Mouse (Mus musculus): ENCODE measurements at regions not wholly inside any gene's neighbourhood (a gene's known extent, or its start where the extent isn't known, plus 50 kb on each side); places are given as distances from the start of the nearest gene placed in this dataset.
"Not testable (repeated sequence)": the region's sequence is repeated elsewhere in the genome, so short reads cannot be mapped to it uniquely, and the experiment has no call there.

DNA sequence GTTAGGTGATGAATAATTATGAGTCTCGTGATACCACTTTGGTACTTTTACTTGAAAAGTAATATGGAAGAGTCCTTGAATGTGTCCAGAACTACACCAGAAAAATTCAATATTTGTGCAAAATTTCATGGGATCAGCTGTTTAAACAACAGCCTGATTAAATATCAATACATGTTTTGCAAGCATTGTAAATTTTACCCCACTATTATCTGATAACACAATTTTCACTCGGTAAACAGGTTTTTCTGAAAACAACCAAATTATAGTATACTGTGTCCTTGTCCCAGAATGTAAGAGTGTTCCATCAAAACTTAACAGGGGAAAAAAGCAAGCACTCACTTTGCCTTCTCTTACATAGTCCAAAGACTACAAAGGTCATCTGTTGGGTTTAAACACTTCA, 343.1 kb upstream of the Fign start:
- DNase-seq, result no peak

DNA sequence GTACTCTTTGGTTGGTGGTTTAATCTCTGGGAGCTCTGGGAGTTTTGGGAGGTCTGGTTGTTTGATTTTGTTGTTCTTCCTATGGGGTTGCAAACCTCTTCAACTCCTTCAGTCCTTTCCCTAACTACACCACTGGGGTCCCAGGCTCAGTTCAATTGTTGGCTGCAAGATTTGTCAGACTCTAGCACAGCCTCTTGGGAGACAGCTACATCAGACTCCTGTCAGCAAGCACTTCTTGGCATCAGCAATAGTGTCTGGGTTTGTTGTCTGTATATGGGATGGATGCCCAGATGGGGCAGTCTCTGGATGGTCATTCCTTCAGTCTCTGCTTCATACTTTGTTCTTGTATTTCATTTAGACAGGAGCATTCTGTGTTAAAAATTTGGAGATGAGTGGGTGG, 319.3 kb upstream of the Fign start:
- not testable (repeated sequence) for DNase-seq

DNA sequence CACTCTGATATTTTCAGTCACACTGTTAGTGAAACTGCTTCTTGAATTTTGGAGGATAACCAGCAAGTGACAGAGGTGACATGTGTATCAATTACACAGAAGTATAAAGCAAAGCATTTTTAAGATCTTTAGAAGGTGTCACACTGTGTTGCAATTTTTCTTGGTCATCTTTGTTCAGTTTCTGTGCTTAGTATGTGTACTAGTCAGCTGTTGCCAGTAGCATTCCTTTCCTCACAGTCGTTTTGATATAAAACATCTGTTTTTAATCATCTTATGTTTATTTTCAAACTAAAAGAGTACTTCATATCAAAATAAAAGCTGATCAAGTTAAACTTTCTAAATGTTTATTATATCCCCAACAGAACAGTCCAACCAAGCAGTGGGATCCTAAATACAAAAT, 316.0 kb upstream of the Fign start:
- DNase-seq, result no peak

DNA sequence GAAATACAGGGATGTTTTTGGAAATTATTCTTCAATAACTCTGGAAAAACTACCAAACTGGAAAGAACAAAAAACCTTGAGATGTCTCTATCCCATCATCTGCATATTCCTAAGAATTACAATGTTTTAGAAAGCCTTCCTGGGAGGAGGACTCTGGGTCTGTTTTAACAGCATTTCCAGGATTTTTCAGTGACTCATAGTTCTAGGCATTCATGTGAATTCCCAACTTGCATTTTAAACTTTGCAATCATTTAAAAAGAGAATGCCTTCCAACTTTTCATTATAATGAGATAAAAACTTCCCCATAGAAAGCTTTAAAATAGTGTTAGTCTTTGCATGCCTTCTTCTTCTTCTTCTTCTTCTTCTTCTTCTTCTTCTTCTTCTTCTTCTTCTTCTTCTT, 315.4 kb upstream of the Fign start:
- no peak for DNase-seq

DNA sequence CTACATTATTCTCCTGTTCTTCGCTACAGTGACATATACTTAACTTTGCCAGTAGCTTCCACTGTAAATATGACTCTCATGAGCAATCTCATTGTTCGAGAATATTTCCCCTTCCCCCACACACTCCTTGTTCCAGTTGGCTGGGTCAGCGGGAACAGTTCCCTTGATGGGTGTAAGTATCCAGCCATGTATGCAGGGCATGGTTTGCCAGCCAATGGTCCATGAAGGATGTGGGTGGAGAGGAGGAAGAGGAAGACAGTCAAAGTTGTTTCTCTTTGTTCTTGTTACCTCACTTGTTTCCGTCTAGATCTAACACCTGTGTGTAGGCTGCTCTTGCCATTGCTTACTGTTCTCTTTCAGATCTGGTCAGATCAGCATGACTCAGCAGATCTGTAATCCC, 298.1 kb upstream of the Fign start:
- DNase-seq, result no peak

DNA sequence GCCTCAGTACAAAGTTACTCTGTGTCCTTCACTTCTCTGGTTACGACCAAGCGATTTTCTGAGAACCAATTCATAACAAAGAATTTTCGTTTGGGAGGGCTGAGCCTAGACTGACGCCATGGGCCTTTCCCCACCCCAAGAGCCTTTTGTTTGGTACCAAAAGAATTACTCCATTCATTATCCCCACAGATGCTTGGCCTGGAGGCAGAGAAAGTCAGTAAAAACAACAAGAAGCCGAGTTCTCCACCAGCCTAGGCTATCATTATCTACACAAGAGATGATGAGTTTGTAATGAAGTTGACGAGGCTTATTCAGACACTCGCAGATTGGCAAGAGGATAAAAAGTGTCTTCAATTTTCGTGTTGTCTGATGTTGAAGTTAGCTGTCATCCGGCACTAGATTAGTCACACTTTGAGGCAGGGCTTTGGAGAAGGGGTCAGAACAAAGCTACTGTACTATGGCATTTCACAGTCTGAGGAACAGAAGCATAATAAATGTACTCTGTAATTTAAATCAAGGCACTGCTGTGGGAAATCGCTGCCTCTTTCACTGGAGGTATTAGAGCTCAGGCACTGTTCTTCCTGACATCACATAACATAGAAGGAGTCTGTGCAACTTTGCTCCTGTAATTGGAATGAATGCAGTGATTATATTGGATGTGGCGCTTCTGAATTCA, 296.9 kb upstream of the Fign start:
- DNase-seq, result peak; percentile 6

DNA sequence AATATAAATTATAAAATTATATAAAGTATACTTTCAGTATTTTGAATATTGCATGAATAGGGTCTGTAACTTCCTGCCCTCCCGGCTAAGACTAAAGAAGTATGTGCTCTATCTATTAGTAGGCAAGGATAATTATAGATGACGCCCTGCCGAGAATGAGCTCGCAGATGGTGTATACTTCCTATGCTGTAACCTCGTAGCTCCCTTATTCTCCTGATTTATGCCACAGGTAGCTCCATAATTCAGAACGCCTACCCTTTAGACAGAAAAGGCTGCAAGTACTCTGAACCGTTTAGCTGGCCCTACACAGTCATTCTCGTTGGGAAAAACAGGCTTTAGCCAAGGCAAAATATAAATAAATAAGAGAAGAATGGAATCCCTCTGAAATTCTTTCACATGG, 296.4 kb upstream of the Fign start:
- no peak for DNase-seq

DNA sequence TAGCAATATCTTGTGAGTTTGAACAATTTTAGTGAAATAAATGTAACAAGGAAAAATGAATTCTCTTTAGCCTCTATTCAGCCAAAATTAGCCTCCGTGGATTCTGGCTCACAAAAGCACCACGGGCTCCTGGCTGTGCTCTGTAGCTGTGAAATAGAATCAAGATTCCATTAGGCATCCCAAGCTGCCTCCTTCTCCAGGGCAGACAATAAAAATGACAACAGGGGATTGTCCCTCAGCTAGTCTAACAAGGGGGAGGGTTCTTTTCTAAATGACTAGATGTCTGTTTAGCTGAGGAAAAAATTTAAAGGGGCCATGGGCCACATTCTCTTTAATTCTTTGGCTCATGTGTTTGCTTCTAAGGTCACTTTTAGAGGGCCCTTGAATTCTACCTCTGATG, 272.0 kb upstream of the Fign start:
- no peak for DNase-seq

DNA sequence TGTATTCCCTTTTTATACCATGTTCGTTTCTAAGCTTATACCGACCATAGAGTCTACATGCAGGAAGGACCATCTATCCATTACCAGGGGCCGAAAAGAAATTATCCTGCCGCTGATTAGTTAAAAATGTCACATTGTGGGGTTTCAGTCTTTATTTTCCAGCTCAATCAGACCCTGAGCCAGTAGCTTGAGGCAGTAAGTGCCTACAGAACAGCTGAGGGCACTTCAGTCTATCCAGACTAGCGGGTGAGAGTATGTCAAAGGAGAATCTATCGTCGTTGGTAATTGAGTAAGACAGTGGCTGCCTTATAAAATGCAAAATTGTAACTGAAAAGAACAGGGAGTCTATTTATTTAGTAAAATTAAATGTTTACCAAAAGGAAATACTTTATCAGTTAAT, 269.4 kb upstream of the Fign start:
- DNase-seq, result no peak

DNA sequence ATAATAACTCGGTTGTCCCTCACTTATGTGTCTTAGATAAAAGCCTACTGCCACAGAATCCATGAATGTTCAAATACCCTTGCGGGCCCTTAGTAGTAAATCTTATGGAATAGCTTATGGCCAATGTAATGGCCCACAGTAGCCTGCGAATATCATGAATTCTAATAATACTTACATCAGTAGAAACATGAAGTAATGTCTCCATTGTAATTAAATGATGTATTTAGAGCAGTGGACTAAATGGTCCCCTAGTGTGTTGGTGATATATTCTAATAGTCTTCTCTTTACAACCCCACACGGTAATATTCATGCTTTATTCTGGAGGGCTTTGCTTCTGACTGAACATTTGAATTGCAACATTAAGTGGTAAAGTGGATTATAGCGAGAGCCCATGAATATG, 268.7 kb upstream of the Fign start:
- no peak for DNase-seq

DNA sequence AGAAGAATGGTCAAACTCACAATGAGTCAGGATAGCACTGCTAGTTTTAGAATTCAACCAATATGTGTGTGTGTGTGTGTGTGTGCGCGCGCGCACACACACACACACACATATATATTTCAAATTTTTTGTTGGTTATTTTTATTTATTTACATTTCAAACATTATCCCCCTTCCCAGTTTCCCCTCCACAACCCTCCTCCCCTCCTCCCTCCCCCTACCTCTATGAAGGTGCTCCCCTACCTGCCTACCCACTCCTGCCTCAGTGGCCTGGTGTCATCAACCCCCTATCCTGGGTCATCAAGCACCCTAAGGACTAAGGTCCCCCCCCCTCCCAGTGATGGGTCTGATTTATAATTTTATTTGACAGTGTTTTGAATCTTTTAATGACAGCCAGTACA, 258.4 kb upstream of the Fign start:
- DNase-seq, result no peak

DNA sequence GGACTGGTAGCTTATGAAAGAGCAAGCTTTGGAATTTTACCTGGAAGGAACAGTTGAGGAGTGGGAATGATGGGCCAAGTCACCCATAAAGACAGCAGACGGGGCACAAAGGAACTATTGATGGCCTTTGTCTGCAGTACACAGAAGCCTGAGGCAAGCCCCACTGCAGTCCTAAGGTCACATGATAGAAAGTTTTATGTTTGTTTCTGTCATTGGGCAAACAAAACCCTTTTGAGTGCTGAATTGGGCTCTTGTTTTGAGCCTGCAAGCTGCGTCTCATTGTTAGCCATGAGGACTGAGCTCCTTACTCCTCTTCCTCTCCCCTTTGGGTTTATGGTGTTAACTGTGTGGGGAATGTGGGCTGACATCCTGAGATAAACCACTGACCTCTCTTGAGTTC, 227.7 kb upstream of the Fign start:
- DNase-seq, result peak; percentile 8
